Mouse (Mus musculus) hindbrain, embryonic 16.5 days (tissue): ENCODE results near the gene Pex11a. TPM values are rescaled to one million over a fixed set of nuclear protein-coding genes. Genes with fewer than 3 reads are reported as not detected.
A peak's percentile ranks its signal among the peaks of the same experiment; 100 is the strongest.

Experiments
- ATAC-seq: fragments of 200-750 bp; cut with Nextera tagmentation; 2 replicates; pipeline ENCODE4 v1.8.0; 2017; ENCODE audit warnings: moderate TSS enrichment, moderate library complexity
- H3K27ac ChIP-seq: fragments of 300-500 bp; sonication (generic); 2 replicates; pipeline ENCODE4 v1.5.1; 2014; ENCODE audit warnings: low read depth, mild to moderate bottlenecking, control low read depth, low read length, moderate library complexity
- H3K27me3 ChIP-seq: fragments of 300-500 bp; sonication (generic); replicated peaks from 2 replicates; pipeline ENCODE4 v1.6.1; 2014; ENCODE audit warnings: low read length; ENCODE audit not compliant: control insufficient read depth, insufficient read depth
- H3K36me3 ChIP-seq: fragments of 300-500 bp; sonication (generic); 2 replicates; pipeline ENCODE4 v1.6.1; 2014; ENCODE audit warnings: mild to moderate bottlenecking, low read length, moderate library complexity, mixed read lengths; ENCODE audit not compliant: control insufficient read depth, insufficient read depth
- H3K4me1 ChIP-seq: fragments of 300-500 bp; sonication (generic); 2 replicates; pipeline ENCODE4 v1.6.1; 2014; ENCODE audit warnings: low read depth, low read length; ENCODE audit not compliant: control insufficient read depth, insufficient read depth
- H3K4me2 ChIP-seq: fragments of 300-500 bp; sonication (generic); 2 replicates; pipeline ENCODE4 v1.6.1; 2014; ENCODE audit warnings: mild to moderate bottlenecking, low read length, control low read depth, moderate library complexity
- H3K4me3 ChIP-seq: fragments of 300-500 bp; sonication (generic); 2 replicates; pipeline ENCODE4 v1.5.1; 2014; ENCODE audit warnings: mild to moderate bottlenecking, low read length, control low read depth, moderate library complexity
- H3K9ac ChIP-seq: fragments of 300-500 bp; sonication (generic); 2 replicates; pipeline ENCODE4 v1.6.1; 2014; ENCODE audit warnings: low read depth, mild to moderate bottlenecking, control low read depth, low read length, moderate library complexity
- H3K9me3 ChIP-seq: fragments of 300-500 bp; sonication (generic); 2 replicates; pipeline ENCODE4 v1.6.1; 2014; ENCODE audit warnings: mild to moderate bottlenecking, low read length, moderate library complexity; ENCODE audit not compliant: control insufficient read depth
- WGBS: fragments of 180-500 bp; shearing (Covaris S2); extraction: QIAGEN DNeasy Blood & Tissue Kit; methylation state at CpG from one replicate; pipeline ENCODE4 v1.1.7; 2014; 5-methylcytosine and 5-hydroxymethylcytosine counted together
- polyA plus RNA-seq: library from polyadenylated mRNA; unstranded; fragments of >200 nt; fragmentation: Nextera tagmentation; extraction: Ambion mirVana; gene quantifications from 2 replicates; pipeline ENCODE4 v1.2.1, GENCODE M21; 2015

The Pex11a gene
- polyA plus RNA-seq, 1 experiment from 2014 or later = 13.2 TPM

DNA sequence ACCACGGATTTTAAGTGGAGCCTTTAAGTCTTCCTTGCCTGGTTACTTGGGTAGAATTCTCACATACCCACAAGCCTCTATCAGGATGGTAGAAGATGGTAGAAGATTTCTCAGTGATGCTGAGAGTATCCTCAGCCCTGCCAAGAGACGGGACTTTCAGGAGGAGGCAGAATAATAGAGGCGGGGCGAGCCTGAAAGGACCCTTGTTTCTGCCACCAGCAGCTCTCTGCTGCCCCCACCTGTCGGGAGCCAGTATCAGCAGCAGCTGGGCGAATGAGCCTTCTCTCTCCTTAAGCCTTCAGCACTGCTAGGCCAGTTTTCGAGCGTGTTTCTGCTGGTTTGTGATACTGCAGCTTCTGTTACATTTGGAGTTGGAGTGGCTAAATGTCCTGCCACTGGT, 13.8 kb downstream of the Pex11a start:
- Histone ChIP-seq H3K9ac (no peak overlapping the region; the same call in 1 of the 2 replicates), H3K27me3 (0 out of 2 replicates have a peak, but pooled peaks cover 2% of the 10 kb centered on the region), H3K36me3 (no peaks in the 10 kb centered on the region), H3K4me3 (no peak overlapping the region), H3K9me3 (no peaks in the 10 kb centered on the region), H3K4me2 (no peak overlapping the region), H3K27ac (no peak overlapping the region), H3K4me1 (no peaks in the 10 kb centered on the region)
- ATAC-seq = peak; percentile 53; the same call in 1 of the 2 replicates
- 4% methylated on average over 8 of the region's 8 CpGs for WGBS

DNA sequence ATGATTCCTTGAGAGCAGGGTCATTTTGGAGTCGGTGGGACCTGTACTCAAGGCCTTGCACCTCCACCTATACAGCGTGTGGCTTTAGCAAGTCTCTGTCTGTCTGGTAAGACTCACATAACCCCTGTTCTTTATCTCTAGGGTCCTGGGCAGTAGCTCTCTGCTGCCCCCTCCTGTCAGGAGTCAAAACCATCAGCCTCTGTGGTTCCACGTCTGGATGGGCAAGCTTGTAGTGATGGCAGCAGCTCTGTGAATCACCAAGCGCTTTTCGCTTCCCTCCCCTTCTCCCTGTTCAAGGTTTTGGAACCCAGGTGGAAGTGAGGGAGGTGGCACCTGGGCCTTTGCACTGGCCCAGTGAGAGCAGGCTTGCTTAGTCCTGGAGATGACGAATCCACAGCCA, 14.7 kb downstream of the Pex11a start:
- 31% methylated on average over 6 of the region's 6 CpGs for WGBS
- H3K4me2 ChIP-seq = no peak overlapping the region
- ATAC-seq = no peak

DNA sequence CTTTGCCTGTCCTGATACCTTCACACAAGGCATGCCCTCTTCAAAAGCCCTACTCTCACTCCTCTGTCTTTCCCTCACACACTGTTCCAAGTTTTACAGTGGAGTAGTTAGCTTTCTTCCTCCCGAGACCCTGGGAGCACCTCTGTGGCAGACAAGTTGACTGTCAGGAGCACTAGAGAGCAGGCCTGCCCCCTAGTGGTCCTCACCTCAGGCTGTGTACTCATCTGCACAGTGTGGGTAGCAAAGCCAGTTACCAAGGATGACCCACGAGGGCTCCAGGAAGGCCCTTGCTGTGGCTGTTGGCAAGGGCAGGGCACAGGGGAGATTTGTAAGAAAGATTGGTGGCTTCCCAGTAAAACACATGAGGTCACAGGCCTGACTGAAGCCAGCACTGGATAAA, 15.8 kb downstream of the Pex11a start:
- no peak; the same call in 1 of the 2 replicates for ATAC-seq
- Histone ChIP-seq H3K27me3 (0 out of 2 replicates have a peak, but pooled peaks cover 2% of the 10 kb centered on the region), H3K4me1 (no peaks in the 10 kb centered on the region), H3K36me3 (no peaks in the 10 kb centered on the region), H3K27ac (no peak overlapping the region), H3K4me3 (no peak overlapping the region), H3K9ac (no peak overlapping the region), H3K4me2 (no peak overlapping the region), H3K9me3 (no peaks in the 10 kb centered on the region)
- WGBS = 13% methylated on average over 2 of the region's 2 CpGs

More for the DNA sequence above, 14.7 kb downstream of the Pex11a start:
- Histone ChIP-seq H3K4me3 (no peak overlapping the region), H3K9me3 (no peaks in the 10 kb centered on the region), H3K27me3 (0 out of 2 replicates have a peak, but pooled peaks cover 2% of the 10 kb centered on the region), H3K27ac (no peak overlapping the region), H3K4me1 (no peaks in the 10 kb centered on the region), H3K9ac (no peak overlapping the region), H3K36me3 (no peaks in the 10 kb centered on the region)

DNA sequence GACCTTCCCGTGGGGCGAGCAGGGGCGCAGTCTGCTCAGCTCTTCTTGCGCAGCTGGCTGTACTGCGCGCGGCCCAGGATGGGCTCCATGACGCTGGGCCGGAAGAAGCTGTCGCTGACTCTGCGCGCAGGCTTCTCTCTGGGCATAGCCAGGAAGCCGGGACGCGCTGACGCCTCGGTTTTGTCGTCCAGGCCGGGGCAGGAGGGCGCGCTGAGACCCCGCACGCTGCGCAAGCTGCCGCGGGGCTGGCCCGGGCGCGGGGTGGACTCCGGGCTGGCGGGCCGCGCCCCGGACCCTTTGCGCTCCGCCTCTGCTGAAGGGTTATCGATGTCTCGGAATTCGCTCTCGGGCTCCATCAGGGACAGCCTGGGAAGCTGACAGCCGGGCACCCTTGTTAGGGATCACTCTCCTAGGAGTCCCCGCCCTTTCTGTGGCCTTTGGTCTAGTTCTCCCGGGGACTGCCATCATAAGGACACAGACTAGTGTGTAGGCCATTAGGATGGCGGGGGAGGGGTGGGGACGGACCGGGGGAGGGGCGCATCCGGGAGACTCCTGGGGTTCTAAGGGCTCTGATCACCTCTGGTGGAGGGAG, 21.4 kb downstream of the Pex11a start:
- Histone ChIP-seq H3K4me2 (peak overlapping the region; percentile 91), H3K4me3 (peak overlapping the region; percentile 63), H3K4me1 (no peaks in the 10 kb centered on the region), H3K9ac (peak overlapping the region; percentile 83), H3K27ac (no peak overlapping the region), H3K27me3 (0 out of 2 replicates have a peak, but pooled peaks cover 2% of the 10 kb centered on the region), H3K36me3 (no peaks in the 10 kb centered on the region), H3K9me3 (no peaks in the 10 kb centered on the region)
- peak; percentile 85 for ATAC-seq
- under 1% methylated on average over 43 of the region's 48 CpGs for WGBS

DNA sequence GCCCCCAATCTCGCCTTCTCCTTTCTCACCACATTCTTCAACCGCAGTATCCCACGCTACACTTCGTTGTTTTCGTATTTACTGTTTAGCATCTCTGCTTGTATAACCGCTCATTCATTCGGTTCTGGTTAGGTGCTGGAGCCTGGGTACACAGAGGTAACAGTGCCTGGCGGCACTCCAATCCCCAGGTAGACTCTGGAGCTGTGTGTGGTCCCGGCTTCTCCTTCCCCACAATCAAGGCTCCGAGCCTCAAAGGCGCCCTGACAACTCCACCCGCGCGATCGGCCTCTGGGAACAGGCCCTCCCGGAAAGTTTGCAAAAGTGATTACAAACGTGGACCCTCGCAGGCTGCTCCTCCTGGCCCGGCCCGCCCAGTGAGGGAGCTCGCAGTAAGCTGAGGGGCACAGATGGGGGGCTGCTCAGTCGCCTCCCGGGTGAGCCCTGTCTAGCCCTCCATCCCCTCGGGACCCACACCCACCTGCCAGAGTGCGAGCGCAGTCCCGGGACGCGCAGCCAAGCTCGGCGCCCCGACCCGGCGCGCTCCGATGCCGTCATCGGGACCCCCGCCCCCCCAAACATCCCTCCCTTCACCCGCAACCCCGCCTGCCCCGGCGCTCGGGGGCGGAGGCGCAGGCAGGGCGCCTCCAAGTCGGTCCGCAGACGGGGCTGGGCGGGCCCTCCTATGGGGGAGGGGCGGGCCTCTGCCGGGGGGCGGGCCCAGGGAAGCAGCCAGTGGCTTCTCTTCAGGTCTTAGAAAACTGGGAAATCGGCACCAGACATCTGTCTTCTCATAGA, 27.5 kb downstream of the Pex11a start, which contains the start of gene Kif7:
Gene Kif7 (minus strand): TSS at position 534 of the 795 bp plus-strand sequence.
- under 1% methylated on average over 43 of the region's 55 CpGs for WGBS
- ATAC-seq = peak; percentile 89
- peaks cover 15% of the 10 kb centered on the region for H3K4me1 ChIP-seq
- H3K27ac ChIP-seq = 0 out of 2 replicates have a peak within 1 kb of the TSS, but pooled peaks have one; percentile 1
- 0 out of 2 replicates have a peak, but pooled peaks cover 2% of the 10 kb centered on the region for H3K27me3 ChIP-seq
- no peaks in the 10 kb centered on the region for H3K36me3 ChIP-seq
- peak within 1 kb of the TSS; percentile 76 for H3K9ac ChIP-seq
- peak within 1 kb of the TSS; percentile 95 for H3K4me2 ChIP-seq
- H3K9me3 ChIP-seq = no peaks in the 10 kb centered on the region
- H3K4me3 ChIP-seq = peak within 1 kb of the TSS; percentile 68

DNA sequence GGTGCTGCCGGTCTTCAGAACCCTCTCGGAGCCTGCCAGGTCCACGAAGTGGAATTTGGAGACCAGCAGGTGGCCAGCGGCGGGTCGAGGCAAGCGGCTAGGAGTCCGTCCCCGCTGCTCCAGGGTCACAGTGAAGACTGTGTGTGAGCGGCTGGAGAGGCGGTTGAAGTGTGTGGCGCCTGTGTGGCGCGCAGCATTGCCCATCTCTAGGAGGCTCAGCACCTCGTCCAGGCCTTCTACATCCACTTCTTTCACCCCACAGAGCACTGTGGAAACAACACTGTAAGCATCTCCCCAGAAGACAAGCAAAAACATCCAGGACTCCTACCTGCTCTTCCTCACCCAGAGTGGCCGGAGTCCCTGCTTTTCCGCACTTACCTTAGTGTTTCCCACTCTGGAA, 32.1 kb downstream of the Pex11a start:
- 21% methylated on average over 17 of the region's 17 CpGs for WGBS

GRCm38 (mm10) chr7:79710130-79710607, 32.8 kb downstream of the Pex11a start:
- Histone ChIP-seq H3K9ac (peak overlapping the region; percentile 53), H3K9me3 (no peaks in the 10 kb centered on the region), H3K27me3 (0 out of 2 replicates have a peak, but pooled peaks cover 2% of the 10 kb centered on the region), H3K4me3 (peak overlapping the region; percentile 53), H3K27ac (peak overlapping the region; percentile 48), H3K4me2 (peak overlapping the region; percentile 61), H3K36me3 (no peaks in the 10 kb centered on the region), H3K4me1 (peaks cover 9% of the 10 kb centered on the region; the same call in 1 of the 2 replicates)
- WGBS = 1% methylated on average over 55 of the region's 55 CpGs
- peak; percentile 92 for ATAC-seq

More for the DNA sequence above, 32.1 kb downstream of the Pex11a start:
- Histone ChIP-seq H3K27me3 (0 out of 2 replicates have a peak, but pooled peaks cover 2% of the 10 kb centered on the region), H3K9ac (peak overlapping the region; percentile 53), H3K4me1 (peaks cover 15% of the 10 kb centered on the region; the same call in 1 of the 2 replicates), H3K9me3 (no peaks in the 10 kb centered on the region), H3K4me3 (peak overlapping the region; percentile 53), H3K36me3 (no peaks in the 10 kb centered on the region), H3K4me2 (peak overlapping the region; percentile 61), H3K27ac (peak overlapping the region; percentile 48)
- ATAC-seq = no peak; the same call in 1 of the 2 replicates

- 0 out of 2 replicates have a peak, but pooled peaks cover 2% of the 10 kb centered on the region for H3K27me3 ChIP-seq
- no peaks in the 10 kb centered on the region for H3K9me3 ChIP-seq
- 92% methylated on average over 5 of the region's 5 CpGs for WGBS
- no peaks in the 10 kb centered on the region for H3K36me3 ChIP-seq
- H3K9ac ChIP-seq = no peak overlapping the region
- H3K4me3 ChIP-seq = no peak overlapping the region
- no peak for ATAC-seq
- no peaks in the 10 kb centered on the region; the same call in 1 of the 2 replicates for H3K4me1 ChIP-seq
- H3K4me2 ChIP-seq = no peak overlapping the region
- H3K27ac ChIP-seq = no peak overlapping the region
Measured at GRCm38 (mm10) chr7:79705210-79705609, 37.7 kb downstream of the Pex11a start.

- WGBS = 74% methylated on average over 16 of the region's 16 CpGs
- Histone ChIP-seq H3K9ac (no peak overlapping the region), H3K4me1 (no peaks in the 10 kb centered on the region), H3K36me3 (no peaks in the 10 kb centered on the region), H3K9me3 (no peaks in the 10 kb centered on the region), H3K4me3 (no peak overlapping the region), H3K27ac (no peak overlapping the region), H3K4me2 (no peak overlapping the region), H3K27me3 (no peaks in the 10 kb centered on the region)
- ATAC-seq = no peak
Measured at GRCm38 (mm10) chr7:79702755-79703154, 40.2 kb downstream of the Pex11a start.
